20 mouse cellular contexts compared by ENCODE assay signal in genomic region chr14:72865531-72865930, GRCm38 (mm10).
DNase-seq lines count a peak whose midpoint lies in the region; ATAC-seq and TF ChIP-seq lines count a peak whose summit lies in the region.
"Had no signal": no experiment of that assay in that cellular context is flagged by ENCODE, and none has a peak within 500 bp of the region (broad histone marks: within the 10 kb centered on the region; RNA-seq: fewer than 3 reads in every experiment).

No protein-coding gene starts in this region.

- TF ChIP-seq CTCF in lung, embryonic 14.5 days (IDR thresholded peaks at IDR 0.05; ENCODE audit: low read depth): no peak
- no peak for TF ChIP-seq CTCF in lung, adult 2 months (IDR thresholded peaks at IDR 0.05; ENCODE audit: insufficient read depth, low read length)

- no peak overlapping the region for H3K4me3 ChIP-seq in lung, embryonic 14.5 days (ENCODE audit: low read depth, low read length)
- no peak overlapping the region for H3K4me3 ChIP-seq in lung, adult 2 months (replicated peaks; ENCODE audit: extremely low read depth, low read depth, low read length)
- H3K4me3 ChIP-seq: embryonic facial prominence, embryonic 13.5 days; forebrain, embryonic 12.5 days; hindbrain, embryonic 15.5 days had no signal

- no peaks in the 10 kb centered on the region for H3K36me3 ChIP-seq in lung, embryonic 14.5 days (ENCODE audit: insufficient read depth)
- H3K36me3 ChIP-seq: embryonic facial prominence, embryonic 13.5 days; forebrain, embryonic 12.5 days; hindbrain, embryonic 15.5 days had no signal

- no peaks in the 10 kb centered on the region for H3K4me1 ChIP-seq in lung, embryonic 14.5 days (ENCODE audit: insufficient read depth)
- no peaks in the 10 kb centered on the region for H3K4me1 ChIP-seq in lung, adult 2 months (ENCODE audit: control insufficient read depth, insufficient read depth, low read length)

- no peak overlapping the region for H3K9ac ChIP-seq in lung, embryonic 14.5 days
- H3K9ac ChIP-seq: embryonic facial prominence, embryonic 13.5 days; forebrain, embryonic 12.5 days; hindbrain, embryonic 15.5 days had no signal

- no peaks in the 10 kb centered on the region for H3K27me3 ChIP-seq in lung, embryonic 14.5 days (ENCODE audit: insufficient read depth, low read length)
- H3K27me3 ChIP-seq: embryonic facial prominence, embryonic 13.5 days; forebrain, embryonic 12.5 days; hindbrain, embryonic 15.5 days had no signal

- H3K27ac ChIP-seq in lung, embryonic 14.5 days (ENCODE audit: low read depth): no peak overlapping the region
- H3K27ac ChIP-seq: embryonic facial prominence, embryonic 13.5 days; forebrain, embryonic 12.5 days; hindbrain, embryonic 15.5 days had no signal

- peak; percentile 69 for DNase-seq in heart, adult 8-10 months (ENCODE audit: low spot score)
- no peak for DNase-seq in heart, postnatal 36 days
- DNase-seq in lung, embryonic 14.5 days: peak; percentile 29
- DNase-seq in lung, postnatal 4 days: no peak
- DNase-seq in lung, postnatal 36 days: peak; percentile 32
- no peak for DNase-seq in lung, adult 2 months
- no peak for DNase-seq in embryo, embryonic 11 days
- DNase-seq: adrenal gland, postnatal 14 days; cerebellum, adult 11-12 months; cerebellum, adult 9-10 months; cerebellum, postnatal 25 days; gastrocnemius, postnatal 14 days; heart, adult 11 months; heart, postnatal 14 days had no signal

- no peak for ATAC-seq in lung, embryonic 14.5 days (ENCODE audit: insufficient read depth)
- ATAC-seq: CD4-positive, CD25-positive, alpha-beta regulatory T cell, adult 4 months; forebrain, embryonic 16.5 days; intestine, embryonic 16.5 days had no signal

- no peak overlapping the region for H3K4me2 ChIP-seq in lung, embryonic 14.5 days
- H3K4me2 ChIP-seq: embryonic facial prominence, embryonic 13.5 days; forebrain, embryonic 12.5 days; hindbrain, embryonic 15.5 days had no signal

- no peak for TF ChIP-seq POLR2A in lung, adult 2 months (IDR thresholded peaks at IDR 0.05; ENCODE audit: borderline replicate concordance, extremely low read depth, low read depth, low read length)

- no peaks in the 10 kb centered on the region for H3K9me3 ChIP-seq in lung, embryonic 14.5 days (ENCODE audit: low read depth, low read length)
- H3K9me3 ChIP-seq: embryonic facial prominence, embryonic 13.5 days; forebrain, embryonic 12.5 days; hindbrain, embryonic 15.5 days had no signal

- intact Hi-C loops in heart, postnatal 36 days (cut with DNase I): no loop called here

Comparison
In these comparisons a context has a peak if more than half of its experiments do, and no peak if none do; other contexts are left out.
1. DNase-seq: peak in heart, adult 8-10 months (single experiment), lung, embryonic 14.5 days (single experiment) and lung, postnatal 36 days (single experiment); none in heart, postnatal 36 days (0 of 2), lung, postnatal 4 days (0 of 2), lung, adult 2 months (single experiment) and embryo, embryonic 11 days (single experiment).